13 mouse cellular contexts compared by ENCODE assay signal in the genomic region with DNA sequence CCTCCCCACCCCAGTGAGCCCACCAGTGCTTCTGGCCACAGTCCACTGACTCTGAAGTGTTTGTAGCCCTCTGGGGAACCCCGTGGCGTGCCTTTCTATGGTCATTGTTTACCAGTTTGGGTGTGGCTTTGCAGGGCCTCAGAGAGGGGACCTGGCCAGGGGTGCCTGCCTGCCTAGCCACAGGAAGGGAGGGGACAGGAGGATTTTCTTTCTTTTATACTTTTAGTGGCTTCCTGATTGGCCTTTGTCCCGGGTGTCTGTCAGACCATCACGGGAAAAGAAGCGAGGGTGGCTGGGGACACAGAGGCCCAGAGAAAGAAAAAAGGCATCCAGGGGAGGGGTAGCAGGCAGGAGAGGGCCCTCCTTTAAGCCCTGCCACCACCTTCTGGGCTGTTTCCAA. TPM values are rescaled to one million over a fixed set of nuclear protein-coding genes. Genes with fewer than 3 reads are reported as not detected.
DNase-seq lines count a peak whose midpoint lies in the region; ATAC-seq and TF ChIP-seq lines count a peak whose summit lies in the region.
"Had no signal": no experiment of that assay in that cellular context is flagged by ENCODE, and none has a peak within 500 bp of the region (broad histone marks: within the 10 kb centered on the region; RNA-seq: fewer than 3 reads in every experiment).

No protein-coding gene starts in this region.

- no peaks in the 10 kb centered on the region for H3K27me3 ChIP-seq in midbrain, embryonic 10.5 days (ENCODE audit: low read depth, poor library complexity, severe bottlenecking)
- no peaks in the 10 kb centered on the region for H3K27me3 ChIP-seq in midbrain, postnatal 0 days (ENCODE audit: insufficient read depth, low read length)
- peaks cover 6% of the 10 kb centered on the region; the same call in 1 of the 2 replicates for H3K27me3 ChIP-seq in heart, embryonic 13.5 days (replicated peaks)
- H3K27me3 ChIP-seq in stomach, postnatal 0 days (ENCODE audit: control insufficient read depth, insufficient read depth, low read length) = no peaks in the 10 kb centered on the region
- H3K27me3 ChIP-seq: neural tube, embryonic 13.5 days had no signal

- H3K4me2 ChIP-seq in midbrain, postnatal 0 days (ENCODE audit: low read depth, low read length, poor library complexity, severe bottlenecking) = no peak overlapping the region
- no peak overlapping the region for H3K4me2 ChIP-seq in heart, embryonic 13.5 days
- H3K4me2 ChIP-seq in stomach, postnatal 0 days (replicated peaks; ENCODE audit: low read depth) = no peak overlapping the region
- H3K4me2 ChIP-seq: neural tube, embryonic 13.5 days had no signal

- no peak overlapping the region for H3K4me3 ChIP-seq in midbrain, embryonic 10.5 days
- no peak overlapping the region for H3K4me3 ChIP-seq in midbrain, postnatal 0 days (ENCODE audit: low read depth, low read length)
- H3K4me3 ChIP-seq in heart, embryonic 13.5 days = no peak overlapping the region
- no peak overlapping the region for H3K4me3 ChIP-seq in stomach, postnatal 0 days (ENCODE audit: low read depth, low read length)
- H3K4me3 ChIP-seq: limb, embryonic 10.5 days; neural tube, embryonic 13.5 days had no signal

- no peaks in the 10 kb centered on the region for H3K9me3 ChIP-seq in midbrain, embryonic 10.5 days (replicated peaks)
- H3K9me3 ChIP-seq in midbrain, postnatal 0 days (ENCODE audit: low read length) = no peaks in the 10 kb centered on the region
- no peaks in the 10 kb centered on the region for H3K9me3 ChIP-seq in heart, embryonic 13.5 days
- H3K9me3 ChIP-seq in stomach, postnatal 0 days (ENCODE audit: control insufficient read depth, low read length) = no peaks in the 10 kb centered on the region
- H3K9me3 ChIP-seq: limb, embryonic 10.5 days; neural tube, embryonic 13.5 days had no signal

- no peak for TF ChIP-seq EP300 in stomach, postnatal 0 days (optimal IDR thresholded peaks at IDR 0.05)

- ATAC-seq in midbrain, postnatal 0 days (ENCODE audit: low FRiP score) = no peak
- ATAC-seq in heart, embryonic 13.5 days (ENCODE audit: extremely low read depth, insufficient number of reproducible peaks, low FRiP score, low TSS enrichment) = 0 out of 2 replicates have a peak, but pooled peaks have one; percentile 16
- ATAC-seq in stomach, postnatal 0 days (ENCODE audit: low FRiP score, low TSS enrichment) = peak; percentile 72

- peaks cover 30% of the 10 kb centered on the region for H3K4me1 ChIP-seq in midbrain, embryonic 10.5 days
- no peaks in the 10 kb centered on the region for H3K4me1 ChIP-seq in midbrain, postnatal 0 days (ENCODE audit: insufficient read depth, low read length)
- H3K4me1 ChIP-seq in heart, embryonic 13.5 days = peaks cover 31% of the 10 kb centered on the region
- H3K4me1 ChIP-seq in stomach, postnatal 0 days (replicated peaks; ENCODE audit: control insufficient read depth, insufficient read depth) = peaks cover 10% of the 10 kb centered on the region; the same call in 1 of the 2 replicates

- peaks cover 96% of the 10 kb centered on the region for H3K36me3 ChIP-seq in midbrain, embryonic 10.5 days
- H3K36me3 ChIP-seq in midbrain, postnatal 0 days (ENCODE audit: insufficient read depth, low read length) = peaks cover 73% of the 10 kb centered on the region
- peaks cover 97% of the 10 kb centered on the region for H3K36me3 ChIP-seq in heart, embryonic 13.5 days
- peaks cover 18% of the 10 kb centered on the region for H3K36me3 ChIP-seq in stomach, postnatal 0 days (ENCODE audit: control insufficient read depth, insufficient read depth, low read length)

- peak overlapping the region; percentile 59; the same call in 1 of the 2 replicates for H3K27ac ChIP-seq in midbrain, embryonic 10.5 days (replicated peaks)
- no peak overlapping the region for H3K27ac ChIP-seq in midbrain, postnatal 0 days (ENCODE audit: low read depth, low read length)
- H3K27ac ChIP-seq in heart, embryonic 13.5 days (replicated peaks) = no peak overlapping the region
- H3K27ac ChIP-seq in stomach, postnatal 0 days (replicated peaks) = peak overlapping the region; percentile 8
- H3K27ac ChIP-seq: limb, embryonic 10.5 days; neural tube, embryonic 13.5 days had no signal

- no peak overlapping the region for H3K9ac ChIP-seq in midbrain, postnatal 0 days (replicated peaks; ENCODE audit: low read length, poor library complexity, severe bottlenecking)
- no peak overlapping the region for H3K9ac ChIP-seq in heart, embryonic 13.5 days
- no peak overlapping the region; the same call in 1 of the 2 replicates for H3K9ac ChIP-seq in stomach, postnatal 0 days (ENCODE audit: low read length)
- H3K9ac ChIP-seq: neural tube, embryonic 13.5 days had no signal

- DNase-seq in midbrain, embryonic 10.5 days (ENCODE audit: low spot score) = no peak
- DNase-seq in midbrain, postnatal 0 days (ENCODE audit: low spot score) = no peak
- DNase-seq in lung, adult 18-20 months = peak; percentile 68 to 80
- DNase-seq in stomach, postnatal 0 days (ENCODE audit: low spot score) = peak; percentile 75
- no peak for DNase-seq in retina, postnatal 1 day
- DNase-seq in layer of hippocampus, adult 18-20 months (ENCODE audit: low spot score in 2 of 2) = no peak
- DNase-seq: adrenal gland, postnatal 14 days; cerebellum, adult 18-20 months; gastrocnemius, postnatal 10 days; thymus, postnatal 36 days had no signal

- no peak for TF ChIP-seq CTCF in midbrain, postnatal 0 days (IDR thresholded peaks at IDR 0.05)
- TF ChIP-seq CTCF in stomach, postnatal 0 days (IDR thresholded peaks at IDR 0.05; ENCODE audit: low read depth) = no peak

- 27% methylated on average over 5 of the region's 5 CpGs for WGBS in midbrain, embryonic 10.5 days
- WGBS in midbrain, postnatal 0 days = 13% methylated on average over 5 of the region's 5 CpGs
- 68% methylated on average over 5 of the region's 5 CpGs for WGBS in heart, embryonic 13.5 days
- 36% methylated on average over 5 of the region's 5 CpGs for WGBS in stomach, postnatal 0 days

RNA-seq across cellular contexts. Expression of gene Slc6a6, which starts 54.2 kb away (rescaled TPM):
- polyA plus RNA-seq in midbrain, embryonic 10.5 days (2016; fragmentation: Nextera tagmentation; extraction: Ambion mirVana) = 49.5 and 63.7 TPM in 2 replicates
- 105 and 147 TPM in 2 replicates for total RNA-seq in midbrain, postnatal 0 days (2014; rRNA removed)
- 123 and 146 TPM in 2 replicates for polyA plus RNA-seq in midbrain, postnatal 0 days (2015; fragmentation: Nextera tagmentation; extraction: Ambion mirVana)
- polyA plus RNA-seq in heart, embryonic 13.5 days (2015; fragmentation: Nextera tagmentation; extraction: Ambion mirVana) = 59.4 and 60.0 TPM in 2 replicates
- polyA plus RNA-seq in stomach, postnatal 0 days (2015; fragmentation: Nextera tagmentation; extraction: Ambion mirVana) = 55.3 and 66.5 TPM in 2 replicates
- 100 to 1,000 TPM; 115 to 116 TPM for total RNA-seq in layer of hippocampus, adult 18-20 months (2021)

Comparison
In these comparisons a context has a peak if more than half of its experiments do, and no peak if none do; other contexts are left out.
1. H3K27ac ChIP-seq: peak in midbrain, embryonic 10.5 days (single experiment) and stomach, postnatal 0 days (single experiment); none in midbrain, postnatal 0 days (single experiment) and heart, embryonic 13.5 days (single experiment).
2. DNase-seq: peak in lung, adult 18-20 months (2 of 2) and stomach, postnatal 0 days (single experiment); none in midbrain, embryonic 10.5 days (single experiment), midbrain, postnatal 0 days (single experiment), retina, postnatal 1 day (single experiment) and layer of hippocampus, adult 18-20 months (0 of 2).